Mouse (Mus musculus): ENCODE results near the gene Rad51b. TPM values are rescaled to one million over a fixed set of nuclear protein-coding genes. Genes with fewer than 3 reads are reported as not detected.

Rad51b gene
- polyA plus RNA-seq, 1 experiment: 13.8 TPM

DNA sequence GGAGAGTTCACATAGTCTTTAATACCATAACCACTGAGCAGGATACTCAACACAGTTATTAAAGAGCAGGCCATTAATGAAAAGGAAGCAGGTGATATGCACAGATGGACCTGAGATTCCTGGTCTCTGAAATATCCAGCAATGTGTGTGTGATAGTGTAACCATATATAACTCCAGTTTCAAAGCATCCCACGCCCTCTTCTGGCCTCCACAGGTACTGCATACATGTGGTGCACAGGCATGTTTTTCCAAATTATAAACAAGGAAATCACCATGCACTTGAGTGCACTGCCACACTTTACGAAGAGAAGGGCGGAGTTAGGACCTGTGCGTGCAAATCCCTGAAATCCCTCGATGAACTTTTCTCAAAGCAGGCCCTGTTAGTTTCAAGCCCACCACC is 484.7 kb downstream of the Rad51b start:
- TF ChIP-seq POLR2A (IDR thresholded peaks at IDR 0.05; ENCODE audit: insufficient read depth, low read length) (no peak), EP300 (IDR thresholded peaks at IDR 0.05; ENCODE audit: insufficient read depth, low read depth, low read length) (no peak), CTCF (IDR thresholded peaks at IDR 0.05; ENCODE audit: low read depth, low read length) (no peak)
- peaks cover 4% of the 10 kb centered on the region for H3K9me3 ChIP-seq (replicated peaks; ENCODE audit: control insufficient read depth, insufficient read depth, low read length, poor library complexity, severe bottlenecking)
- H3K9ac ChIP-seq (ENCODE audit: low read depth, poor library complexity, severe bottlenecking): no peak overlapping the region
- H3K4me3 ChIP-seq (ENCODE audit: low read depth, low read length): no peak overlapping the region
- H3K27me3 ChIP-seq (ENCODE audit: control insufficient read depth, insufficient read depth, low read length, poor library complexity, severe bottlenecking): no peaks in the 10 kb centered on the region
- H3K4me1 ChIP-seq (ENCODE audit: control insufficient read depth, insufficient read depth, low read length): no peaks in the 10 kb centered on the region
- H3K27ac ChIP-seq (ENCODE audit: insufficient read depth, low read length): no peak overlapping the region
- H3K36me3 ChIP-seq (ENCODE audit: control insufficient read depth, insufficient read depth, low read length, poor library complexity, severe bottlenecking): no peaks in the 10 kb centered on the region

DNA sequence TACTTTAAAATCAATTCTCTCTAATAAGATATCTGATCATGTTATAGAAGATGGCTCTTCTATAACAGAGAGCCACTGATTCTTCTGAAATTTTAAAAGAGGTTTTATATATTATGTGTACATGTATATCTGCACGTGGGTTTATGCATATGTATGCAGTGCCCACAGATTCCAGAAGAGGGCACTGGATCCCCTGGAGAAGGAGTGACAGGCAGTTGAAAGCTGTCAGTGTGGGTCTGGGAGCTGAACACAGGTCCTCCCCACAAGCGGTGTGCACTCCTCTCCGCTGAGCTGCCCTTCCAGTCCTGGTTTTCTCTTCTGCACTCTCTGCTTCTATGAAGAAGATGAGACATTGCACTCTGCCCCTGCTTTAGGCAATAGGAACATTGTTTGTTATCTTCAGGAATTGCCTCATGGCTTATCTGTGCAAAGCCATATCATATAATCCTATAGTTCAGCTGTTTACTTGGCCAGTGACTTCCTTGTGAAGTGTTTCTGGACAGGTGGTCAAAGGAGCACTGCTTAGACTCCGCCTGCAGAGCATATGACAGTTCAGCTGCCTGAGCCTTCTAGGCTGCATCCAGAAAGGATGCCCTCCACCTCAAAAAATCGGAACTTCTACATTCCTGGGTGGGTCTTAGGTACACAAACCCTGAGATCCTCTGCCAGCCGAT is 485.5 kb downstream of the Rad51b start:
- Histone ChIP-seq H3K4me3 (ENCODE audit: low read depth, low read length) (no peak overlapping the region), H3K9me3 (replicated peaks; ENCODE audit: control insufficient read depth, insufficient read depth, low read length, poor library complexity, severe bottlenecking) (peaks cover 4% of the 10 kb centered on the region), H3K27me3 (ENCODE audit: control insufficient read depth, insufficient read depth, low read length, poor library complexity, severe bottlenecking) (no peaks in the 10 kb centered on the region), H3K27ac (ENCODE audit: insufficient read depth, low read length) (no peak overlapping the region), H3K36me3 (ENCODE audit: control insufficient read depth, insufficient read depth, low read length, poor library complexity, severe bottlenecking) (no peaks in the 10 kb centered on the region), H3K9ac (ENCODE audit: low read depth, poor library complexity, severe bottlenecking) (no peak overlapping the region), H3K4me1 (ENCODE audit: control insufficient read depth, insufficient read depth, low read length) (no peaks in the 10 kb centered on the region)
- TF ChIP-seq CTCF (IDR thresholded peaks at IDR 0.05; ENCODE audit: low read depth, low read length): no peak
- TF ChIP-seq POLR2A (IDR thresholded peaks at IDR 0.05; ENCODE audit: insufficient read depth, low read length): no peak
- no peak for TF ChIP-seq EP300 (IDR thresholded peaks at IDR 0.05; ENCODE audit: insufficient read depth, low read depth, low read length)

- H3K9ac ChIP-seq (ENCODE audit: low read depth, poor library complexity, severe bottlenecking): no peak overlapping the region
- H3K4me1 ChIP-seq (ENCODE audit: control insufficient read depth, insufficient read depth, low read length): no peaks in the 10 kb centered on the region
- H3K27me3 ChIP-seq (ENCODE audit: control insufficient read depth, insufficient read depth, low read length, poor library complexity, severe bottlenecking): no peaks in the 10 kb centered on the region
- no peak for TF ChIP-seq EP300 (IDR thresholded peaks at IDR 0.05; ENCODE audit: insufficient read depth, low read depth, low read length)
- TF ChIP-seq CTCF (IDR thresholded peaks at IDR 0.05; ENCODE audit: low read depth, low read length): no peak
- no peak for TF ChIP-seq POLR2A (IDR thresholded peaks at IDR 0.05; ENCODE audit: insufficient read depth, low read length)
- H3K9me3 ChIP-seq (replicated peaks; ENCODE audit: control insufficient read depth, insufficient read depth, low read length, poor library complexity, severe bottlenecking): peaks cover 4% of the 10 kb centered on the region
- H3K4me3 ChIP-seq (ENCODE audit: low read depth, low read length): no peak overlapping the region
- H3K36me3 ChIP-seq (ENCODE audit: control insufficient read depth, insufficient read depth, low read length, poor library complexity, severe bottlenecking): no peaks in the 10 kb centered on the region
- H3K27ac ChIP-seq (ENCODE audit: insufficient read depth, low read length): no peak overlapping the region
Observed at GRCm38 (mm10) chr12:79784159-79784558, 487.1 kb downstream of the Rad51b start.

GRCm38 (mm10) chr12:79785691-79786090 is 488.6 kb downstream of the Rad51b start:
- no peak overlapping the region for H3K27ac ChIP-seq (ENCODE audit: insufficient read depth, low read length)
- no peak overlapping the region for H3K9ac ChIP-seq (ENCODE audit: low read depth, poor library complexity, severe bottlenecking)
- H3K36me3 ChIP-seq (ENCODE audit: control insufficient read depth, insufficient read depth, low read length, poor library complexity, severe bottlenecking): no peaks in the 10 kb centered on the region
- H3K27me3 ChIP-seq (ENCODE audit: control insufficient read depth, insufficient read depth, low read length, poor library complexity, severe bottlenecking): no peaks in the 10 kb centered on the region
- no peak overlapping the region for H3K4me3 ChIP-seq (ENCODE audit: low read depth, low read length)
- H3K4me1 ChIP-seq (ENCODE audit: control insufficient read depth, insufficient read depth, low read length): no peaks in the 10 kb centered on the region
- no peak for TF ChIP-seq EP300 (IDR thresholded peaks at IDR 0.05; ENCODE audit: insufficient read depth, low read depth, low read length)
- TF ChIP-seq POLR2A (IDR thresholded peaks at IDR 0.05; ENCODE audit: insufficient read depth, low read length): no peak
- no peak for TF ChIP-seq CTCF (IDR thresholded peaks at IDR 0.05; ENCODE audit: low read depth, low read length)
- no peaks in the 10 kb centered on the region; the same call in 1 of the 2 replicates for H3K9me3 ChIP-seq (replicated peaks; ENCODE audit: control insufficient read depth, insufficient read depth, low read length, poor library complexity, severe bottlenecking)

DNA sequence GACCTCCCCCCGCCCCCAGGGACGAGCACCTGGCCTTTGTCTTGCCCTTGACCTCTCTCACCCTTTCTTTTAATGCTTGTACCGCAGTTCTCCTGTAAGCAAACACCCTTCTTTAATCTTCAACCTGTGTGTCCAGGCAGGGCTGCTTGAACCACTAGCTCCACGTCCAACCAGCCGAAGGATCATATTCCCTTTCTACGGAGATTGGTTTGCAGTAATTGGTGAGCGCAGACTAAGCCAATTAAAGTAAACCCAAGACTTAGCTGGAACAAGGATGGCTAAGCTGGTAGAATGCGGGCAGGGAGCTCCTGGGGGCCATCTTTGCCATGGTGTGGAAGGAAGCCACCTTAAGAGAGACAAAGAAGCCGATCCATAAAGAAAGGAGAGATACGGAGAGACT is 490.5 kb downstream of the Rad51b start:
- Histone ChIP-seq H3K4me3 (ENCODE audit: low read depth, low read length) (no peak overlapping the region), H3K36me3 (ENCODE audit: control insufficient read depth, insufficient read depth, low read length, poor library complexity, severe bottlenecking) (no peaks in the 10 kb centered on the region), H3K9me3 (replicated peaks; ENCODE audit: control insufficient read depth, insufficient read depth, low read length, poor library complexity, severe bottlenecking) (no peaks in the 10 kb centered on the region), H3K27ac (ENCODE audit: insufficient read depth, low read length) (no peak overlapping the region), H3K27me3 (ENCODE audit: control insufficient read depth, insufficient read depth, low read length, poor library complexity, severe bottlenecking) (no peaks in the 10 kb centered on the region), H3K4me1 (ENCODE audit: control insufficient read depth, insufficient read depth, low read length) (no peaks in the 10 kb centered on the region), H3K9ac (ENCODE audit: low read depth, poor library complexity, severe bottlenecking) (no peak overlapping the region)
- TF ChIP-seq POLR2A (IDR thresholded peaks at IDR 0.05; ENCODE audit: insufficient read depth, low read length) (no peak), EP300 (IDR thresholded peaks at IDR 0.05; ENCODE audit: insufficient read depth, low read depth, low read length) (no peak), CTCF (IDR thresholded peaks at IDR 0.05; ENCODE audit: low read depth, low read length) (no peak)

DNA sequence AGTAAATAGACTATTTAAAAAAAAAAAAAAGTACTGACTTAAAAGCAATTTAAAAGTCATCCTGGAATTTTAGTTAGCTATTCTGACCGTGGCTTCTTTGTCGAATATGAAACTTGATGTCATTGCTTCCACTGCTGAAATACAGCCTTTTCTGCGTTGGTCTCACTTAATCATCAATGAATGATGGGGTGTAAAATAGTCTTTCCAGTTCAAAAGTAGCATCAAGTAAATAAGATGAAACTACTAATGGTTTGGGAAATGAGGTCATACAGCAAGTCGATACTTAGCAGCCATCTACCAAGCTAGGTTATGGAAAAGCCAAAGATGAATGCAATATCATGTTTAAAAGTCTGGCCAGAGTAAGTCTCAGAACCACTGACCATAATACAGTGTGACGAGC is 491.3 kb downstream of the Rad51b start:
- TF ChIP-seq POLR2A (IDR thresholded peaks at IDR 0.05; ENCODE audit: insufficient read depth, low read length): no peak
- no peak for TF ChIP-seq EP300 (IDR thresholded peaks at IDR 0.05; ENCODE audit: insufficient read depth, low read depth, low read length)
- TF ChIP-seq CTCF (IDR thresholded peaks at IDR 0.05; ENCODE audit: low read depth, low read length): no peak
- Histone ChIP-seq H3K4me1 (ENCODE audit: control insufficient read depth, insufficient read depth, low read length) (no peaks in the 10 kb centered on the region), H3K27ac (ENCODE audit: insufficient read depth, low read length) (no peak overlapping the region), H3K4me3 (ENCODE audit: low read depth, low read length) (no peak overlapping the region), H3K9ac (ENCODE audit: low read depth, poor library complexity, severe bottlenecking) (no peak overlapping the region), H3K27me3 (ENCODE audit: control insufficient read depth, insufficient read depth, low read length, poor library complexity, severe bottlenecking) (no peaks in the 10 kb centered on the region), H3K36me3 (ENCODE audit: control insufficient read depth, insufficient read depth, low read length, poor library complexity, severe bottlenecking) (no peaks in the 10 kb centered on the region), H3K9me3 (replicated peaks; ENCODE audit: control insufficient read depth, insufficient read depth, low read length, poor library complexity, severe bottlenecking) (no peaks in the 10 kb centered on the region)
